Mouse (Mus musculus) intestine, embryonic 16.5 days (tissue): ENCODE measurements around the gene Wdr46. TPM values are rescaled to one million over a fixed set of nuclear protein-coding genes. Genes with fewer than 3 reads are reported as not detected.
A peak's percentile ranks its signal among the peaks of the same experiment; 100 is the strongest.

ENCODE experiments used
- ATAC-seq: fragments of 200-750 bp; cut with Nextera tagmentation; 2 replicates; pipeline ENCODE4 v1.8.0; 2017; ENCODE audit warnings: moderate TSS enrichment, moderate library complexity
- H3K27ac ChIP-seq: fragments of 300-500 bp; sonication (generic); 2 replicates; pipeline ENCODE4 v1.5.1; 2014; ENCODE audit warnings: mild to moderate bottlenecking, low read length
- H3K27me3 ChIP-seq: fragments of 300-500 bp; sonication (generic); replicated peaks from 2 replicates; pipeline ENCODE4 v1.6.1; 2014; ENCODE audit warnings: low read length, control low read depth, mixed read lengths; ENCODE audit not compliant: control insufficient read depth, insufficient read depth
- H3K36me3 ChIP-seq: fragments of 300-500 bp; sonication (generic); 2 replicates; pipeline ENCODE4 v1.6.1; 2014; ENCODE audit warnings: low read length, control low read depth; ENCODE audit not compliant: control insufficient read depth, insufficient read depth
- H3K4me1 ChIP-seq: fragments of 300-500 bp; sonication (generic); 2 replicates; pipeline ENCODE4 v1.6.1; 2014; ENCODE audit warnings: low read length, control low read depth, mixed read lengths; ENCODE audit not compliant: control insufficient read depth, insufficient read depth
- H3K4me2 ChIP-seq: fragments of 300-500 bp; sonication (generic); 2 replicates; pipeline ENCODE4 v1.6.1; 2014; ENCODE audit warnings: low read depth, low read length, control low read depth
- H3K4me3 ChIP-seq: fragments of 300-500 bp; sonication (generic); 2 replicates; pipeline ENCODE4 v1.5.1; 2014; ENCODE audit warnings: mild to moderate bottlenecking, low read length
- H3K9ac ChIP-seq: fragments of 300-500 bp; sonication (generic); 2 replicates; pipeline ENCODE4 v1.6.1; 2014; ENCODE audit warnings: low read depth, low read length
- H3K9me3 ChIP-seq: fragments of 300-500 bp; sonication (generic); 2 replicates; pipeline ENCODE4 v1.6.1; 2016; ENCODE audit warnings: low read length, control low read depth; ENCODE audit not compliant: control insufficient read depth
- WGBS: fragments of 180-500 bp; shearing (Covaris S2); extraction: QIAGEN DNeasy Blood & Tissue Kit; methylation state at CpG from one replicate; pipeline ENCODE4 v1.1.7; 2014; 5-methylcytosine and 5-hydroxymethylcytosine counted together
- polyA plus RNA-seq: library from polyadenylated mRNA; unstranded; fragments of >200 nt; fragmentation: Nextera tagmentation; extraction: Ambion mirVana; gene quantifications from 2 replicates; pipeline ENCODE4 v1.2.1, GENCODE M21; 2015

Gene Wdr46
- polyA plus RNA-seq, 1 experiment from 2014 or later, result 26.1 TPM

DNA sequence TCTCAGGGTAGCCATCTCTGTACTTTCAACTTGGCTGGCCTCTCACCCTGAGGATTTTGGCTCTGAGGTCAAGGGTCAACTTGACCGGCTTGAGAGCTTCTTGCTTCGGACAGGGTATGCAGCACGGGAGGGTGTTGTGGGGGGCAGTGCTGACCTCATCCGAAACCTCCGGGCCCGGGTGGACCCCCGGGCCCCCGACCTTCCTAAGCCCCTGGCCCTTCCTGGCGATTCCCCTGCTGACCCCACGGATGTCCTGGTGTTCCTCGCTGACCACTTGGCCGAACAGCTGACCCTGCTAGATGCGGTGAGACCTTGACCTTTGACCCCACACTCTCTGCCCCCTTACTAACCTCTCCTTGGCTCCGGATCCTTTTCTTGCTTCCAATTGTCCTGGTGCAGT is 8.0 kb upstream of the Wdr46 start:
- 86% methylated on average over 14 of the region's 14 CpGs for whole genome bisulfite sequencing
- Histone ChIP-seq H3K4me3 (no peak overlapping the region), H3K27ac (no peak overlapping the region), H3K4me1 (peaks cover 17% of the 10 kb centered on the region), H3K9me3 (no peaks in the 10 kb centered on the region), H3K9ac (no peak overlapping the region), H3K36me3 (peaks cover 8% of the 10 kb centered on the region; the same call in 1 of the 2 replicates), H3K27me3 (no peaks in the 10 kb centered on the region), H3K4me2 (no peak overlapping the region)
- no peak for ATAC-seq

DNA sequence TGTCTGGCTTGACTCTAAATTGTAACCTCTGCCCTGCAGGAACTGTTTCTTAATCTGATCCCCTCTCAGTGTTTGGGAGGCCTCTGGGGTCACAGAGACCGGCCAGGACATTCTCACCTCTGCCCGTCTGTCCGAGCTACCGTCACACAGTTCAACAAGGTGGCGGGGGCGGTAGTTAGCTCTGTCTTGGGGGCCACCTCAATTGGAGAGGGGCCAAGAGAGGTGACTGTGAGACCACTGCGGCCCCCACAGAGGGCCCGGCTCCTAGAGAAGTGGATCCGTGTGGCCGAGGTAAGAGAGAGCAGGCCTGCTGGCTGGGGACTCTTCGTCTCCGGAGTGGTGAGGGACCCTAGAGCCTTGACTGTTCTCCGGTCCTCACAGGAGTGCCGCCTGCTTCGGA is 7.5 kb upstream of the Wdr46 start:
- Histone ChIP-seq H3K4me2 (no peak overlapping the region), H3K27ac (no peak overlapping the region), H3K4me3 (no peak overlapping the region), H3K9ac (no peak overlapping the region), H3K36me3 (peaks cover 11% of the 10 kb centered on the region), H3K27me3 (no peaks in the 10 kb centered on the region), H3K4me1 (peaks cover 17% of the 10 kb centered on the region), H3K9me3 (no peaks in the 10 kb centered on the region)
- 92% methylated on average over 15 of the region's 15 CpGs for WGBS
- no peak for ATAC-seq

DNA sequence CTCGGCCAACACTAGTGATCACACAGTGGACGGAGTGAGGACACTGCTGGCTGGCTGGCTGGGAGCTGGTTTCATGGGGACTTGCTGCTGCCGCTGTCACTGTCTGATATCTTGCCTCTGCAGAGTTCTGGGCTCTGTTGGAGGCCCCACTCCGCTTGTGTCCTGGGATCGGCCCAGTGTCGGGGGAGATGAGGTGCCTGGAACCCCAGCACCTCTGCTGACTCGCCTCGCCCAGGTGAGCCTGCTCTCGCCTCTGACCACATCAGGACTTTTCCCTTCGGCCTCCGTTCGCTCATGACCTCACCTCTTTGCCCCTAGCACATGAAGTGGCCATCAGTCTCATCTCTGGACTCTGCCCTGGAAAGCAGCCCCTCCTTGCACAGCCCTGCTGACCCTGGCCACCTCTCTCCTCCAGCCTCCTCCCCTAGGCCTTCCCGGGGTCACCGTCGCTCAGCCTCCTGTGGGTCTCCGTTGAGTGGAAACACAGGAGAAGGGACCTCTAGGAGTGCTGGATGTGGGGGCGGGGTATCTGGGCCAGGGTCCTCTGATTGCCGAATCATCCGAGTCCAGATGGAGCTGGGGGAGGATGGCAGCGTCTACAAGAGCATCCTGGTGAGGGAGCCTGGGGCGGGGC is 4.9 kb upstream of the Wdr46 start:
- no peak overlapping the region for H3K27ac ChIP-seq
- H3K36me3 ChIP-seq, result peaks cover 11% of the 10 kb centered on the region
- no peak overlapping the region for H3K9ac ChIP-seq
- no peak for ATAC-seq
- H3K27me3 ChIP-seq, result no peaks in the 10 kb centered on the region
- no peaks in the 10 kb centered on the region for H3K9me3 ChIP-seq
- H3K4me2 ChIP-seq, result no peak overlapping the region
- peaks cover 19% of the 10 kb centered on the region for H3K4me1 ChIP-seq
- no peak overlapping the region for H3K4me3 ChIP-seq
- whole genome bisulfite sequencing, result 91% methylated on average over 21 of the region's 21 CpGs

DNA sequence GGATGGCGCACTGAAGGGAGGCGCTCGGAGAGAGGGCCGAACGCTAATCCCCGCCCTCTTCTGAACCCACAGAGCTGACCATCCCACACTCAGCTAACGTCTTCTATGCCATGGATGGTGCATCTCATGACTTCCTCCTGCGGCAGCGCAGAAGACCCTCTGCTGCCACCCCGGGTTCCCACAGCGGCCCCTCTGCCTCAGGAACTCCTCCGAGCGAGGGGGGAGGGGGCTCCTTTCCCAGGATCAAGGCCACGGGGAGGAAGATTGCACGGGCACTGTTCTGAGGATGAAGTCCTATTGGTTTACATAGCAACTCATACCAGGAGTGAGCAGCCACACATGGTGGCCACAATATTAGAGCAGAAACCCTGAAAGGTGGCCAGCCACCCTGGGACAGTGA is 3.5 kb upstream of the Wdr46 start:
- no peak overlapping the region for H3K27ac ChIP-seq
- ATAC-seq, result no peak
- H3K36me3 ChIP-seq, result peaks cover 11% of the 10 kb centered on the region
- WGBS, result 84% methylated on average over 15 of the region's 15 CpGs
- no peak overlapping the region for H3K4me2 ChIP-seq
- H3K4me1 ChIP-seq, result peaks cover 19% of the 10 kb centered on the region
- no peaks in the 10 kb centered on the region for H3K9me3 ChIP-seq
- no peak overlapping the region for H3K9ac ChIP-seq
- no peak overlapping the region for H3K4me3 ChIP-seq
- no peaks in the 10 kb centered on the region for H3K27me3 ChIP-seq

DNA sequence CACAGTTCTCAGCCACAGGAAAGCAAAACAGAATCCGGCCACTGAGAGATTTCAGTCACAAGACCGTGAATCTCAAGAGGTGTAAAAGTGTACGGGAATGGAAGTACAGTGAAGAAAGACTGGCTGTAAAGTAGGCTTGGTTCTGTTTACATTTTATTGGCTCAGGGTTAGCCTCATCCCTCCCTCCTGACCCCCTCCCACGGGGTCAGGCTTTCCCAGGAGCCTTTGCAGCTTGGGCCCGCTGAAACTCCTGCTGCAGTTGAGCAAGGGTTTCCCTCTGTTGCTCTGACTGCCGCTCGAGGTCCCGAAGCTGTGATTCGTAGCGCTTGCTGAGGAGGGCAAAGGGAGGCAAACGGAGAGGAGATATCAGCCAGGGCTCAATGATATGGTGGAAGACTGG is 1.7 kb upstream of the Wdr46 start:
- WGBS, result 70% methylated on average over 11 of the region's 11 CpGs
- Histone ChIP-seq H3K4me1 (peaks cover 19% of the 10 kb centered on the region), H3K27ac (no peak overlapping the region), H3K9ac (peak overlapping the region; percentile 87; the same call in 1 of the 2 replicates), H3K27me3 (no peaks in the 10 kb centered on the region), H3K4me3 (no peak overlapping the region), H3K9me3 (no peaks in the 10 kb centered on the region), H3K36me3 (peaks cover 15% of the 10 kb centered on the region), H3K4me2 (no peak overlapping the region)
- no peak for ATAC-seq

DNA sequence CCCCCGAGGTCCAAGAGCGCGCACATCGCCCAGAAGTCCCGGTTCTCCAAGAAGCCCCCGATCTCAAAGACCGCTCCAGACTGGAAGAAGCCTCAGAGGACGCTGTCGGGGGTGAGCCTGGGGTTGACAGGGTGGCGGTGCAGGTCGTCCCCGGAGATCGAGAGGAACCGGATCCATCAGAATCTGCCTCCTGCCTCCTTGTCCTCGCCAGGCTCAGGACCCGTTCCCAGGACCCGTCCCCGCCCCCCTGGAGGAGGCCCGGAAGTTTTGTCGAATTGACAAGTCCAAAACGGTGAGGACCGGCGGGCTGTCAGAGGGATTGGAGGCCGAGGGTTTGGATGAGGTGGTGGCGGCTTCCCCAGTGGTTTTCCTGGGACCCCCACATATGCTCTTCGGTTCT is 521 bp downstream of the Wdr46 start:
- H3K36me3 ChIP-seq, result peaks cover 19% of the 10 kb centered on the region
- ATAC-seq, result peak; percentile 3; the same call in 1 of the 2 replicates

DNA sequence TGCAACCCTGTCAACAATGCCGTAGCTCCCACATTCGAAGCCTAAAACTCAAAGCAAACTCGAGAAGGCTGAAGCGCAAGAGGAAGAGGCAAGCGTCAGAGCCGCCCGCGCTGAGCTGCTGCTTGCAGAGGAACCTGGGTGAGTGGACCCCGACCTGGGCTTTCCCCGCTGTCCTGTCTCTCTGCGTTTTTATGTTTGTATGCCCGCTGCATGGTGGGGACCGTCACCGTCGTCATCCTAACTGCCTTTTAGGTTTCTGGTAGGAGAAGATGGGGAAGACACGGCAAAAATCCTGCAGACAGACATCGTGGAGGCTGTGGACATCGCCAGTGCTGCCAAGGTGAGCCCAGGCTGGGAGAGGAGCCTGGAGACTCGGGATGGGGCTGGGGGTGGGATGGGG is 921 bp downstream of the Wdr46 start:
- no peak for ATAC-seq
- Histone ChIP-seq H3K9ac (peak overlapping the region; percentile 87), H3K36me3 (peaks cover 19% of the 10 kb centered on the region), H3K27me3 (no peaks in the 10 kb centered on the region), H3K9me3 (no peaks in the 10 kb centered on the region), H3K4me2 (peak overlapping the region; percentile 92), H3K4me1 (peaks cover 19% of the 10 kb centered on the region), H3K4me3 (peak overlapping the region; percentile 85), H3K27ac (no peak overlapping the region)
- 52% methylated on average over 19 of the region's 19 CpGs for WGBS

More for the DNA sequence above, 521 bp downstream of the Wdr46 start:
- WGBS, result 2% methylated on average over 26 of the region's 26 CpGs
- no peaks in the 10 kb centered on the region for H3K9me3 ChIP-seq
- peak overlapping the region; percentile 92 for H3K4me2 ChIP-seq
- peak overlapping the region; percentile 87 for H3K9ac ChIP-seq
- H3K27me3 ChIP-seq, result no peaks in the 10 kb centered on the region
- peaks cover 19% of the 10 kb centered on the region for H3K4me1 ChIP-seq
- H3K4me3 ChIP-seq, result peak overlapping the region; percentile 85
- H3K27ac ChIP-seq, result no peak overlapping the region

DNA sequence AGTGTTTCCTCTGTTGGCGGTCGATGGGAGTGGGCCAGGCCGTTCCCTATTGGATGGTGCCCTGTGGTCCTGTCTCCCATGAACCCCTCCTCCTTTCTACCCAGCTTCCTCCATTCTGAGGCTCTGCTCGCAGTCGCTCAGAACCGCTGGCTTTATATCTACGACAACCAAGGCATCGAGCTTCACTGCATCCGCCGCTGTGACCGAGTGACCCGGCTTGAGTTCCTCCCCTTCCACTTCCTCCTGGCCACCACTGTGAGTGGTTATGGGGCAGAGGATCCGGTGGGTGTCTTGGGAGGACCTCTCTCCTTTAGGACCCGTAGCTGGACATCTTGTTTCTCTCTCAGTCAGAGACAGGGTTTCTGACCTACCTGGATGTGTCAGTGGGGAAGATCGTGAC is 3.0 kb downstream of the Wdr46 start:
- Histone ChIP-seq H3K4me2 (no peak overlapping the region), H3K4me3 (no peak overlapping the region), H3K27me3 (no peaks in the 10 kb centered on the region), H3K4me1 (peaks cover 24% of the 10 kb centered on the region), H3K9ac (no peak overlapping the region), H3K27ac (no peak overlapping the region), H3K36me3 (peaks cover 17% of the 10 kb centered on the region; the same call in 1 of the 2 replicates), H3K9me3 (no peaks in the 10 kb centered on the region)
- WGBS, result 93% methylated on average over 15 of the region's 15 CpGs
- ATAC-seq, result no peak

DNA sequence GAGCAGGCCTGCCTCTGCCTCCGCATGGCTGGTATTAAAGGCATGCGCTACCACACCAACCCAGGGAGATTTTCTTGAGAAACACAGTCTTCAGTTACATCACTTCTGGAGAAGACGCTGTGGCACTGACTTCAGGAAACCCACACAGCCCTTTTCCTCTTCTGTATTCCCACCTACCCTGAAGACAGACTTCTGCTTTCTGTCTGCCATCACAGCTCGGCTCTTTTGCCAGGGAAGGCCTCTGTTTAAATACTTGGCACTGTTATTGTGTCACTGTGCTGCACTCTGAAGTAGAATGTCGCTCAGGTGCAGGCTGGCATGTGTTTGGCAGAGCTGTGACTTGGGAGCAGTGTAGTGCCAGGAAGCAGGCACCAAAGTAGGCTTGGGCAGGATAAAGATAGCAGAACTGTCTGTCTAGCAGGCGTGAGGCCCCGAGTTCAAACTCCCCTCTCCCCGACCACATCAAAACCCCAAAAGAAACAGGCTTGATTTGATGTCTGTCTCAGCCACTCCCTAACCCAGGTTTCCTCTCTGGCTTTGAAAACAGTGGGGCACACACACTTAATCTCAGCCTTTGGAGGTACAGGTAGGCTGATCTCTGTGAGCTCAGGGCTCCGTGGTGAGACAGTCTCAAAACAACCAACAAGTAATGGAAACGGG is 7.1 kb downstream of the Wdr46 start:
- Histone ChIP-seq H3K9me3 (no peaks in the 10 kb centered on the region), H3K27me3 (no peaks in the 10 kb centered on the region), H3K9ac (no peak overlapping the region), H3K27ac (no peak overlapping the region), H3K4me2 (no peak overlapping the region; the same call in 1 of the 2 replicates), H3K4me1 (peaks cover 32% of the 10 kb centered on the region), H3K4me3 (no peak overlapping the region), H3K36me3 (peaks cover 17% of the 10 kb centered on the region; the same call in 1 of the 2 replicates)
- 90% methylated on average over 10 of the region's 10 CpGs for WGBS
- no peak for ATAC-seq
